Mouse (Mus musculus): Measurements from ENCODE around the gene Xpnpep2. TPM values are rescaled to one million over a fixed set of nuclear protein-coding genes. Genes with fewer than 3 reads are reported as not detected.

Gene Xpnpep2
- 1 to 10 TPM; 1.6 to 2.8 TPM for total RNA-seq (2021)

GRCm38 (mm10) chrX:48108394-48109315 is at the start of gene Xpnpep2:
Gene Xpnpep2, plus strand, starts transcription at chrX:48108725.
- intact Hi-C loops (cut with DNase I) = no loop called here
- no peak for DNase-seq

- intact Hi-C loops (cut with DNase I) = no loop called here
- no peak for DNase-seq
Observed at GRCm38 (mm10) chrX:48062481-48062880, 46.0 kb upstream of the Xpnpep2 start.

- intact Hi-C loops (cut with DNase I) = no loop called here
- no peak for DNase-seq
Observed at GRCm38 (mm10) chrX:48064166-48064853, 44.2 kb upstream of the Xpnpep2 start.

- intact Hi-C loops (cut with DNase I) = no loop called here
- DNase-seq = no peak
Observed at GRCm38 (mm10) chrX:48066891-48067290, 41.6 kb upstream of the Xpnpep2 start.

GRCm38 (mm10) chrX:48071961-48072360 is 36.6 kb upstream of the Xpnpep2 start:
- no peak for DNase-seq
- intact Hi-C loops (cut with DNase I) = no loop called here

GRCm38 (mm10) chrX:48072401-48072800 is 36.1 kb upstream of the Xpnpep2 start:
- intact Hi-C loops (cut with DNase I) = no loop called here
- no peak for DNase-seq

GRCm38 (mm10) chrX:48074691-48075090 is 33.8 kb upstream of the Xpnpep2 start:
- no peak for DNase-seq
- intact Hi-C loops (cut with DNase I) = no loop called here

- intact Hi-C loops (cut with DNase I) = no loop called here
- peak in 1 of 2 experiments; percentile 9 for DNase-seq
Observed at GRCm38 (mm10) chrX:48076806-48077425, 31.6 kb upstream of the Xpnpep2 start.

- intact Hi-C loops (cut with DNase I) = no loop called here
- DNase-seq = no peak
Observed at GRCm38 (mm10) chrX:48082364-48082763, 26.2 kb upstream of the Xpnpep2 start.

GRCm38 (mm10) chrX:48092129-48092528 is 16.4 kb upstream of the Xpnpep2 start:
- DNase-seq = no peak
- intact Hi-C loops (cut with DNase I) = no loop called here

GRCm38 (mm10) chrX:48093555-48093954 is 15.0 kb upstream of the Xpnpep2 start:
- DNase-seq = no peak

GRCm38 (mm10) chrX:48094658-48095057 is 13.9 kb upstream of the Xpnpep2 start:
- DNase-seq = peak in 1 of 2 experiments; percentile 43
- intact Hi-C loops (cut with DNase I) = no loop called here

More at GRCm38 (mm10) chrX:48093555-48093954, 15.0 kb upstream of the Xpnpep2 start:
- intact Hi-C loops (cut with DNase I) = no loop called here

GRCm38 (mm10) chrX:48096580-48096979 is 11.9 kb upstream of the Xpnpep2 start:
- no peak for DNase-seq
- intact Hi-C loops (cut with DNase I) = no loop called here

GRCm38 (mm10) chrX:48098470-48099129 is 9.9 kb upstream of the Xpnpep2 start:
- intact Hi-C loops (cut with DNase I) = loop anchor here (2.0 kb wide), 2 partner anchors 26 to 78 kb away; no protein-coding TSS in a partner anchor
- no peak for DNase-seq

- DNase-seq = peak; percentile 22 to 45
- intact Hi-C loops (cut with DNase I) = loop anchor here (2.0 kb wide), 3 partner anchors 25 to 109 kb away; no protein-coding TSS in a partner anchor
Observed at GRCm38 (mm10) chrX:48099871-48100270, 8.7 kb upstream of the Xpnpep2 start.

- DNase-seq = no peak
- intact Hi-C loops (cut with DNase I) = no loop called here
Observed at GRCm38 (mm10) chrX:48103256-48103655, 5.3 kb upstream of the Xpnpep2 start.

- DNase-seq = no peak
- intact Hi-C loops (cut with DNase I) = no loop called here
Observed at GRCm38 (mm10) chrX:48104736-48105441, 3.6 kb upstream of the Xpnpep2 start.

- intact Hi-C loops (cut with DNase I) = no loop called here
- DNase-seq = peak; percentile 28 to 35
Observed at GRCm38 (mm10) chrX:48106226-48106625, 2.3 kb upstream of the Xpnpep2 start.

GRCm38 (mm10) chrX:48109316-48109655 is 761 bp downstream of the Xpnpep2 start:
- no peak for DNase-seq
- intact Hi-C loops (cut with DNase I) = no loop called here

- no peak for DNase-seq
- intact Hi-C loops (cut with DNase I) = no loop called here
Observed at GRCm38 (mm10) chrX:48119294-48119693, 10.8 kb downstream of the Xpnpep2 start.

Data from heart, postnatal 36 days (tissue).